Mouse (Mus musculus): Measurements from ENCODE around the gene Sdk1. TPM values are rescaled to one million over a fixed set of nuclear protein-coding genes. Genes with fewer than 3 reads are reported as not detected.

The Sdk1 gene
- polyA plus RNA-seq, 1 experiment from 2014 or later: 0.71 TPM

GRCm38 (mm10) chr5:142128181-142128611 lies 886.9 kb downstream of the Sdk1 start:
- no peak for ATAC-seq
- Histone ChIP-seq H3K27me3 (no peaks in the 10 kb centered on the region), H3K36me3 (ENCODE audit: poor library complexity, severe bottlenecking) (no peaks in the 10 kb centered on the region), H3K4me3 (no peak overlapping the region), H3K4me2 (no peak overlapping the region), H3K9me3 (replicated peaks) (no peaks in the 10 kb centered on the region), H3K4me1 (peaks cover 6% of the 10 kb centered on the region; the same call in 1 of the 2 replicates), H3K27ac (no peak overlapping the region), H3K9ac (no peak overlapping the region)
- WGBS: 46% methylated on average over 5 of the region's 5 CpGs

DNA sequence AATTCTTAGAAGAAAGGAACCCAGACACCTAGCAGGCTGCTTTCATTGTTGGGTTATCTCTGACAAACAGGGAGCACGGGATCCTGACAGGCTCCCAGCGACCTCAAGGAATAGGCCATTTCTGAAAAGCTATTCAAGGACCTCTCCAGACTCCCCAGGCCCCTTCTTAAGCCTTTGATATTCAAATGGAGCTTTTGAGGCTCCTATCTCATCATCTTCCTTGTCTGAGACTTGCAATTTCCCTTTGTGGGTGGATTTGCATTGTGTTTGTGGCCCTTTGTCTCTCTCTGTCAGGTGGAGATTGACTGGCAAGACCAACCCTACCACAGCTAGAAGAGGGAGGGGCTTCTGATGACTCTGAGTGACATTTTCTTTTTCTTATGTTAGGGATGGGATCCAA lies 888.7 kb downstream of the Sdk1 start:
- Histone ChIP-seq H3K27ac (no peak overlapping the region), H3K4me1 (peaks cover 7% of the 10 kb centered on the region; the same call in 1 of the 2 replicates), H3K36me3 (ENCODE audit: poor library complexity, severe bottlenecking) (no peaks in the 10 kb centered on the region), H3K9me3 (replicated peaks) (no peaks in the 10 kb centered on the region), H3K27me3 (no peaks in the 10 kb centered on the region), H3K9ac (no peak overlapping the region), H3K4me2 (no peak overlapping the region), H3K4me3 (no peak overlapping the region)
- 2% methylated on average over 2 of the region's 2 CpGs for WGBS
- ATAC-seq: no peak

DNA sequence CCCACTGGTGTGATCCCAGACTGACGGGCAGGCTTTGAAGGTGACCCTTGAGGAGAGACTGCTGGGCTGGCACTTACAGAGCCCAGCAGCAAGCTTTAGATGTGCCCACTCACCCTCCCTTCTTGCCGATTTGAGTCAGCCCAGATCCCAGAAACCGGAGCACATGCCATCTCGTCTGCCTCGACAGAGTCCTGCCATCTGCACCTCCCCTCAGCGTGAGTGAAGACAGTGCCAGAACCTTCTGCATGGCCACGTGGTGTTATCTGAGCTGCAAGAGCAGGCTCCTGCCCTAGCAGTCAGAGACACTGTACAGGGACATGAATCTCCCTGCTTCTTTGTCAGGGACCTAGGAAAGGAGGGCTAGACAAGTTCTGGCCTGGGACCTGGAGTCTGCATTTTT lies 898.7 kb downstream of the Sdk1 start:
- Histone ChIP-seq H3K4me1 (peaks cover 6% of the 10 kb centered on the region; the same call in 1 of the 2 replicates), H3K4me2 (no peak overlapping the region), H3K9ac (no peak overlapping the region), H3K9me3 (replicated peaks) (no peaks in the 10 kb centered on the region), H3K27me3 (no peaks in the 10 kb centered on the region), H3K27ac (no peak overlapping the region), H3K4me3 (no peak overlapping the region), H3K36me3 (ENCODE audit: poor library complexity, severe bottlenecking) (no peaks in the 10 kb centered on the region)
- peak; percentile 63; the same call in 1 of the 2 replicates for ATAC-seq
- WGBS: 79% methylated on average over 7 of the region's 7 CpGs

DNA sequence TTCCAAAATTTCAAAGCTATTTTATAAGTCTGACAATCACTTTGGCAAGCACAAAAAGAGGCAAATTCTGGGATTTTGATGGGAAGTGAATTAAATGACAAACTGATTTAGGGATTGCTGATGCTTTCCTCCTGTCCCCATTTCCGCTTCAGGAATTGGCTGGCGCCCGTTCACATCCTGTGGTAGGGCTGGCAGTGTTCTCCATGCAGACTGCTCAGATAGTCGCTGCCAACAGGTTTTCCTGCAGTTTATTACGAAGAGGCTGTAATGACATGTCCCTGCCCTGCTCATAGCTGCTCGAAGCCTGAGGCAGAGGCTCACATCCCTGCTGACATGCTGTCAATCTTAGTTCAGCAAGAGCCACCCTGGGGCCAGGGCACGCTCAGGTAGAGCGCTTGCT lies 908.3 kb downstream of the Sdk1 start:
- H3K36me3 ChIP-seq (ENCODE audit: poor library complexity, severe bottlenecking): no peaks in the 10 kb centered on the region
- no peak overlapping the region for H3K9ac ChIP-seq
- H3K4me2 ChIP-seq: no peak overlapping the region
- H3K9me3 ChIP-seq (replicated peaks): 0 out of 2 replicates have a peak, but pooled peaks cover 3% of the 10 kb centered on the region
- no peaks in the 10 kb centered on the region for H3K27me3 ChIP-seq
- H3K4me1 ChIP-seq: 0 out of 2 replicates have a peak, but pooled peaks cover 3% of the 10 kb centered on the region
- 91% methylated on average over 8 of the region's 8 CpGs for WGBS
- ATAC-seq: no peak
- H3K27ac ChIP-seq: no peak overlapping the region
- H3K4me3 ChIP-seq: no peak overlapping the region

GRCm38 (mm10) chr5:142150756-142151155 lies 909.5 kb downstream of the Sdk1 start:
- Histone ChIP-seq H3K9ac (no peak overlapping the region), H3K36me3 (ENCODE audit: poor library complexity, severe bottlenecking) (no peaks in the 10 kb centered on the region), H3K4me1 (no peaks in the 10 kb centered on the region), H3K9me3 (replicated peaks) (0 out of 2 replicates have a peak, but pooled peaks cover 3% of the 10 kb centered on the region), H3K4me2 (no peak overlapping the region), H3K4me3 (no peak overlapping the region), H3K27ac (no peak overlapping the region), H3K27me3 (peaks cover 4% of the 10 kb centered on the region)
- no peak for ATAC-seq
- WGBS: 96% methylated on average over 4 of the region's 4 CpGs

GRCm38 (mm10) chr5:142156868-142157852 lies 915.9 kb downstream of the Sdk1 start:
- Histone ChIP-seq H3K4me1 (0 out of 2 replicates have a peak, but pooled peaks cover 6% of the 10 kb centered on the region), H3K9ac (no peak overlapping the region), H3K27ac (no peak overlapping the region), H3K36me3 (ENCODE audit: poor library complexity, severe bottlenecking) (no peaks in the 10 kb centered on the region), H3K9me3 (replicated peaks) (no peaks in the 10 kb centered on the region), H3K27me3 (peaks cover 11% of the 10 kb centered on the region), H3K4me2 (no peak overlapping the region), H3K4me3 (no peak overlapping the region)
- WGBS: 44% methylated on average over 17 of the region's 17 CpGs
- ATAC-seq: peak; percentile 33; the same call in 1 of the 2 replicates

DNA sequence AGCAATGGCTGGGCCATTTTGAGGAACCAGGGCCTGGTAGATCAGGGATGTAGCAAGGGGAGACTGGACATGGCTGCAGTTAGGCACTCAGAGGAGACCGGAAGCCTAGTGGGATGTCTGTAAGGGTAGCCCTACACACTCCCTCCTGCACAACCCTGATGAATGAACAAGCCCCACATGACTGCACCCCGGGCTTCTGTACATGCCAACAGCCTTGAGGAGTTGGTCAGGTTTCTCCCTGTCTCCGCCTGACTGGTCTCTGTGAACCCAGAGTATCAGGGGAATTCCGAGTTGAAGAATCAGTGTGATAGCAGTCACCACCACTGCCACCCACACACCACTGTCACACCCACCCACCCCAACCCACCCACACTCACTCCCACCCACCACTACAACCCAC lies 922.2 kb downstream of the Sdk1 start:
- peaks cover 8% of the 10 kb centered on the region; the same call in 1 of the 2 replicates for H3K27me3 ChIP-seq
- no peak overlapping the region for H3K4me2 ChIP-seq
- H3K9ac ChIP-seq: no peak overlapping the region
- ATAC-seq: no peak
- no peak overlapping the region for H3K4me3 ChIP-seq
- WGBS: 87% methylated on average over 4 of the region's 4 CpGs
- H3K36me3 ChIP-seq (ENCODE audit: poor library complexity, severe bottlenecking): no peaks in the 10 kb centered on the region
- no peaks in the 10 kb centered on the region for H3K4me1 ChIP-seq
- no peak overlapping the region for H3K27ac ChIP-seq
- 0 out of 2 replicates have a peak, but pooled peaks cover 2% of the 10 kb centered on the region for H3K9me3 ChIP-seq (replicated peaks)

- H3K9me3 ChIP-seq (replicated peaks): no peaks in the 10 kb centered on the region
- H3K9ac ChIP-seq: no peak overlapping the region
- H3K4me1 ChIP-seq: peaks cover 13% of the 10 kb centered on the region
- 85% methylated on average over 4 of the region's 4 CpGs for WGBS
- 0 out of 2 replicates have a peak, but pooled peaks cover 8% of the 10 kb centered on the region for H3K27me3 ChIP-seq
- no peak overlapping the region for H3K4me2 ChIP-seq
- no peak for ATAC-seq
- no peak overlapping the region for H3K4me3 ChIP-seq
- no peaks in the 10 kb centered on the region for H3K36me3 ChIP-seq (ENCODE audit: poor library complexity, severe bottlenecking)
- no peak overlapping the region for H3K27ac ChIP-seq
Measured at GRCm38 (mm10) chr5:142173636-142174035, 932.3 kb downstream of the Sdk1 start.

- no peaks in the 10 kb centered on the region for H3K9me3 ChIP-seq (replicated peaks)
- H3K36me3 ChIP-seq (ENCODE audit: poor library complexity, severe bottlenecking): no peaks in the 10 kb centered on the region
- H3K27me3 ChIP-seq: peaks cover 39% of the 10 kb centered on the region
- peaks cover 26% of the 10 kb centered on the region for H3K4me1 ChIP-seq
- H3K4me2 ChIP-seq: no peak overlapping the region
- H3K9ac ChIP-seq: no peak overlapping the region
- H3K27ac ChIP-seq: peak overlapping the region; percentile 63
- H3K4me3 ChIP-seq: no peak overlapping the region
- WGBS: 48% methylated on average over 8 of the region's 8 CpGs
- ATAC-seq: peak; percentile 53; the same call in 1 of the 2 replicates
Measured at GRCm38 (mm10) chr5:142178164-142178563, 936.9 kb downstream of the Sdk1 start.

DNA sequence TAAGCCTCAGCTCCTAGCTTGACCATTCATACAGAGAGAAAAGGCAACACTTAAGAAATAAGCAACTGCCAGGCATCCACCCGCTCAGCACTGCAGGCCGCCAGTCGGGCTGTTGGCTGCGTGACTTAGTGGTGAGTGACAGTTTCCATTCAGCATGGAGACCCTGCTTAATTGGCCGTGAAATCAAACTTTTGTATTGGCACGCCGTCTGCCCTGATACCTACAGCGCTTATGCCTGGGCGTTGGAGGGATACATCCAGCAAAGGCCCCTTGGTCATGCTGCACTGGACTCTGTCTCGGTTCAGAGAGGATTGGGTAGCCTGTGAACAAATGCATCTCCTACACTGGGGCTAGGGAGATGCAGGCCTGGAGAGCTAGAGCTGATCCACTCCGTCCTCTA lies 938.0 kb downstream of the Sdk1 start:
- Histone ChIP-seq H3K4me3 (no peak overlapping the region), H3K4me1 (peaks cover 26% of the 10 kb centered on the region), H3K4me2 (peak overlapping the region; percentile 9), H3K9me3 (replicated peaks) (no peaks in the 10 kb centered on the region), H3K9ac (no peak overlapping the region), H3K36me3 (ENCODE audit: poor library complexity, severe bottlenecking) (no peaks in the 10 kb centered on the region), H3K27me3 (peaks cover 42% of the 10 kb centered on the region), H3K27ac (no peak overlapping the region)
- peak; percentile 21; the same call in 1 of the 2 replicates for ATAC-seq
- WGBS: 2% methylated on average over 11 of the region's 11 CpGs

DNA sequence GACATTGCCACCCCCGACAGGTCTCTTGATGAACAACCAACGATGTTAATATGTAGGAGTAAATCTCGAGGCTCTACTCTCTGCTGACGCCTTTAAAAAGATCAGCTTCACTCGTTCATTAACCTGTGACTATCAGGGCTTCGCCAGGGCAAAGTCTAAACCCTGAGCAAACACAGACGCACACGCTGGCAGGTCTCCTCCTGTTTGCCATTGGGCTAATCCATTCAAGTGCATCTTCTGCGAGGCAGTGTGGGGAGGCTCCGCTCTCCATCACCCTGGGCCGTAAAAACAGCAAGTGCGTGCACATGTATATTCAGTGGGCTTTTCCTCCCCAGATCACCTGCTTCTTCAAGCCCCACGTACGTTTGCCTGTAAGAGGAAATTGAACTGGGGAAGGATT lies 940.6 kb downstream of the Sdk1 start:
- Histone ChIP-seq H3K4me1 (peaks cover 26% of the 10 kb centered on the region), H3K4me3 (no peak overlapping the region), H3K4me2 (no peak overlapping the region), H3K27me3 (peaks cover 42% of the 10 kb centered on the region), H3K9me3 (replicated peaks) (no peaks in the 10 kb centered on the region), H3K27ac (no peak overlapping the region), H3K9ac (no peak overlapping the region), H3K36me3 (ENCODE audit: poor library complexity, severe bottlenecking) (no peaks in the 10 kb centered on the region)
- ATAC-seq: no peak
- WGBS: 85% methylated on average over 14 of the region's 14 CpGs

GRCm38 (mm10) chr5:142188765-142189164 lies 947.5 kb downstream of the Sdk1 start:
- Histone ChIP-seq H3K4me3 (no peak overlapping the region), H3K4me2 (no peak overlapping the region)
- WGBS: 90% methylated on average over 5 of the region's 5 CpGs

More at GRCm38 (mm10) chr5:142188765-142189164, 947.5 kb downstream of the Sdk1 start:
- Histone ChIP-seq H3K27me3 (peaks cover under 1% of the 10 kb centered on the region; the same call in 1 of the 2 replicates), H3K9me3 (replicated peaks) (no peaks in the 10 kb centered on the region), H3K36me3 (ENCODE audit: poor library complexity, severe bottlenecking) (no peaks in the 10 kb centered on the region), H3K4me1 (peaks cover 3% of the 10 kb centered on the region; the same call in 1 of the 2 replicates), H3K9ac (no peak overlapping the region), H3K27ac (no peak overlapping the region)
- ATAC-seq: no peak
